Mouse (Mus musculus) ES-Bruce4 (cell line): ENCODE data around the gene Ttc9c.

Experiments
- CTCF ChIP-seq: IDR thresholded peaks from one replicate; pipeline ENCODE4 v1.8.1; 2011; ENCODE audit warnings: low read depth, low read length
- EP300 ChIP-seq: IDR thresholded peaks from 2 replicates; pipeline ENCODE4 v1.6.1; 2011; ENCODE audit warnings: low read depth, low read length; ENCODE audit not compliant: insufficient read depth

GRCm38 (mm10) chr19:8802130-8802821 lies 16.9 kb downstream of the Ttc9c start, which contains the start of gene Zbtb3:
- TF ChIP-seq CTCF (no peak), EP300 (no peak)
